Mouse (Mus musculus) embryonic facial prominence, embryonic 15.5 days (tissue): ENCODE measurements around the gene Il12rb1. TPM values are rescaled to one million over a fixed set of nuclear protein-coding genes. Genes with fewer than 3 reads are reported as not detected.

Experiments
- ATAC-seq: fragments of 200-750 bp; cut with Nextera tagmentation; 2 replicates; pipeline ENCODE4 v1.8.0; 2017; ENCODE audit warnings: low read depth, moderate TSS enrichment; ENCODE audit not compliant: insufficient number of reproducible peaks, low FRiP score, low TSS enrichment
- H3K27ac ChIP-seq: fragments of 300-500 bp; sonication (generic); replicated peaks from 2 replicates; pipeline ENCODE4 v1.5.1; 2015; ENCODE audit warnings: mild to moderate bottlenecking, inconsistent platforms
- H3K27me3 ChIP-seq: fragments of 300-500 bp; sonication (generic); 2 replicates; pipeline ENCODE4 v1.6.1; 2015; ENCODE audit warnings: inconsistent platforms
- H3K36me3 ChIP-seq: fragments of 300-500 bp; sonication (generic); 2 replicates; pipeline ENCODE4 v1.6.1; 2015; ENCODE audit warnings: mild to moderate bottlenecking, inconsistent platforms
- H3K4me1 ChIP-seq: fragments of 300-500 bp; sonication (generic); 2 replicates; pipeline ENCODE4 v1.6.1; 2015; ENCODE audit warnings: inconsistent platforms
- H3K4me2 ChIP-seq: fragments of 300-500 bp; sonication (generic); replicated peaks from 2 replicates; pipeline ENCODE4 v1.6.1; 2015; ENCODE audit warnings: mild to moderate bottlenecking, inconsistent platforms
- H3K4me3 ChIP-seq: fragments of 300-500 bp; sonication (generic); replicated peaks from 2 replicates; pipeline ENCODE4 v1.5.1; 2015; ENCODE audit warnings: mild to moderate bottlenecking, inconsistent platforms
- H3K9ac ChIP-seq: fragments of 300-500 bp; sonication (generic); 2 replicates; pipeline ENCODE4 v1.6.1; 2015; ENCODE audit warnings: inconsistent platforms
- H3K9me3 ChIP-seq: fragments of 300-500 bp; sonication (generic); replicated peaks from 2 replicates; pipeline ENCODE4 v1.6.1; 2016; ENCODE audit warnings: inconsistent platforms
- WGBS: fragments of 180-500 bp; shearing (Covaris S2); methylation state at CpG from one replicate; pipeline ENCODE4 v1.1.7; 2015; 5-methylcytosine and 5-hydroxymethylcytosine counted together
- microRNA-seq: library from miRNA; unstranded; fragments of <30 nt; microRNA quantifications from one replicate; pipeline ENCODE4, GENCODE M21; 2016; ENCODE audit warnings: borderline number of aligned reads
- polyA plus RNA-seq: library from polyadenylated mRNA; unstranded; fragments of >200 nt; fragmentation: Nextera tagmentation; extraction: Ambion mirVana; gene quantifications from 2 replicates; pipeline ENCODE4 v1.2.1, GENCODE M21; 2015

Gene Il12rb1
- polyA plus RNA-seq, 1 experiment from 2014 or later = 0.28 TPM

DNA sequence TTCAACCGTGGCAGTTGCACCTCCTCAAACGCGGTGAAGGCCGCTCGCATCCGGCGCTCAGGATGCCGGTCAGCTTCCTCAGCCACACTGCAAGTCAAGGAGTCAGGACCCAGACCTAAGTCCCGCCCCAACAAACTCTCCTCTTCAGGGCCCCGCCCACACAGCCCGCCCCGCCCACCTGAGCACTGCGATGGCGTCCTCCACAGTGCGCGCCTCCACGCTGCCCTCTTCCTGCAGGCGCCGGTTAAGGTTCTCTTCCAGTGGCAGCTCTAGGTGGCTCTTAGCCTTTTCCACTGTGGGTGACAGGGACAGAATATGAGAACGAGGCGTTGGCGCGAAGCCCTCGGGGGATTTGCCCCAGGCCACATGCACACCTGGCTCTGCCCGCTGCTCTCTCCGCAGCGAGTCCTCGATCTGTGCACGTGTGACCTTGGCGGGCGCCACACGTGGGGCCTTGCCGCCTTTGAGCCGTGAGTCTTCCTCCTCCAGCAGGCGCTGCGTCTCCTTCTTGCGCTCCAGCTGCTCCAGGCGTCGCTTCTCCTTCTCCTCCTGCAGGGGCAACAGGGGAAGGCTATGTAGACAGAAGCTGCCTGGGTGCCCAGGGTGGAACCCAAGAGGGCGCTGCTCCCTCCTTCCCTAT lies 60.4 kb downstream of the Il12rb1 start:
- no peaks in the 10 kb centered on the region; the same call in 1 of the 2 replicates for H3K36me3 ChIP-seq
- peak overlapping the region; percentile 24 for H3K4me3 ChIP-seq
- H3K27ac ChIP-seq = peak overlapping the region; percentile 39; the same call in 1 of the 2 replicates
- H3K9me3 ChIP-seq = no peaks in the 10 kb centered on the region
- peak overlapping the region; percentile 44 for H3K4me2 ChIP-seq
- H3K9ac ChIP-seq = no peak overlapping the region
- WGBS = 18% methylated on average over 40 of the region's 40 CpGs
- no peak for ATAC-seq
- H3K4me1 ChIP-seq = peaks cover 41% of the 10 kb centered on the region
- H3K27me3 ChIP-seq = no peaks in the 10 kb centered on the region

DNA sequence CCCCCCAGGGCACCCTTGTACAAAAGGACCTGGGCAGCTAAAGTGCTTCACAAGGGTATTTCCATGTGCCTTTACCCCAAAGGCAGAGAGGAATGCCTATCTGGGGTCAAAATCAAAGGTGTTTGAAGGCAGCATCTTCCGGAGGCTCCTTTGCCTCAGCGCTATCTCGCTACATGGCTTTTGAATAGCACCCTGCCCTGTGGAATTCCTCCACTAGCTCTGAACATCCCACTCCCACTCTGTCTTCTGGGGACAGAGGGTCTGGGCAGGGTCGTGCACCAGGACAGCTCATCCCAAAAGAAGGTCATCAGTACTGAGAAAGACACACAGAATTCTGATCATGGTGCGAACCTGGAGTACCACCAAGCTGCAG lies 60.9 kb downstream of the Il12rb1 start:
- Histone ChIP-seq H3K9me3 (no peaks in the 10 kb centered on the region), H3K36me3 (no peaks in the 10 kb centered on the region; the same call in 1 of the 2 replicates), H3K4me2 (peak overlapping the region; percentile 44), H3K27ac (peak overlapping the region; percentile 39; the same call in 1 of the 2 replicates), H3K27me3 (no peaks in the 10 kb centered on the region), H3K9ac (no peak overlapping the region), H3K4me3 (peak overlapping the region; percentile 24; the same call in 1 of the 2 replicates), H3K4me1 (peaks cover 36% of the 10 kb centered on the region)
- 27% methylated on average over 5 of the region's 5 CpGs for WGBS
- no peak for ATAC-seq

DNA sequence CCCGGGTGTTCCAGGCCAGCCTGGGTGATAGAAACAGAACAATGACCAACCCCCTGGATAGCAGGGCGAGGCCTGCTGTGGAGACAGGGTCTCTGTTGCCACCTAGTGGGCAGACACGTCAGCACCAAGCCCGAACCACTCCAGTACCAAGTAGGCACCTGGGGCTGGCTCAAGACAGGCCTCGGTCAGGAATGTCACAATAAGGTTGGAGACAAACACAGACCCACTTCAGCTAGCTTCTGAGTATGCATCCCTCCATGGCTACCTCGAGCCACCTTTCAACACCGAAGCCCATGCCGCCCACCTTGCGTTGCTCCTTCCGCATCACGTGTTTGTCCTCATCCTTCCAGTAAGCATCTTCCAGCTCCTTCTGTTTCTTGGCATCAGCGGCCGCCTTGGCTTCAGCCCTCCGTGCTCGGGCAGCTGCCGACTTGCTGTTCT lies 61.4 kb downstream of the Il12rb1 start:
- Histone ChIP-seq H3K4me3 (no peak overlapping the region), H3K27ac (0 out of 2 replicates have a peak overlapping the region, but pooled peaks have one; percentile 39), H3K9ac (no peak overlapping the region), H3K4me2 (peak overlapping the region; percentile 44; the same call in 1 of the 2 replicates), H3K27me3 (no peaks in the 10 kb centered on the region), H3K9me3 (no peaks in the 10 kb centered on the region), H3K36me3 (no peaks in the 10 kb centered on the region; the same call in 1 of the 2 replicates), H3K4me1 (peaks cover 32% of the 10 kb centered on the region)
- no peak for ATAC-seq
- 44% methylated on average over 16 of the region's 16 CpGs for WGBS

Small RNA genes lying within 50 kb of the gene (microRNA-seq; reads per million reads assigned to microRNA genes)
- gene Mir7240 = 0.69 reads per million

Other genes starting within 250 kb of the Il12rb1 start
- gene Isyna1, start 214.1 kb upstream of the Il12rb1 start, polyA plus RNA-seq = 139 and 143 TPM in 2 replicates
- gene Ssbp4, start 199.6 kb upstream of the Il12rb1 start, polyA plus RNA-seq = 127 and 130 TPM in 2 replicates
- gene Lrrc25, start 192.3 kb upstream of the Il12rb1 start, polyA plus RNA-seq = 2.9 and 4.0 TPM in 2 replicates
- 0.16 TPM in 2 replicates for gene Gdf15, start 176.0 kb upstream of the Il12rb1 start, polyA plus RNA-seq
- gene Pgpep1, start 148.1 kb upstream of the Il12rb1 start, polyA plus RNA-seq = 52.1 and 56.6 TPM in 2 replicates
- 243 and 244 TPM in 2 replicates for gene Lsm4, start 135.2 kb upstream of the Il12rb1 start, polyA plus RNA-seq
- 97.7 and 99.6 TPM in 2 replicates for gene Jund, start 109.5 kb upstream of the Il12rb1 start, polyA plus RNA-seq
- 0.03 and 0.04 TPM in 2 replicates for gene Iqcn, start 105.0 kb upstream of the Il12rb1 start, polyA plus RNA-seq
- not detected in 2 replicates for gene Gm3336, start 89.9 kb upstream of the Il12rb1 start, polyA plus RNA-seq
- 0.16 and 0.29 TPM in 2 replicates for gene Pde4c, start 84.7 kb upstream of the Il12rb1 start, polyA plus RNA-seq
- gene Rab3a, start 53.8 kb upstream of the Il12rb1 start, polyA plus RNA-seq = 22.7 and 28.6 TPM in 2 replicates
- gene Mpv17l2, start 47.5 kb upstream of the Il12rb1 start, polyA plus RNA-seq = 41.7 and 42.3 TPM in 2 replicates
- 92.5 and 94.3 TPM in 2 replicates for gene Pik3r2, start 31.7 kb upstream of the Il12rb1 start, polyA plus RNA-seq
- 19.1 and 20.2 TPM in 2 replicates for gene Mast3, start 3.4 kb upstream of the Il12rb1 start, polyA plus RNA-seq
- gene Arrdc2, start 31.3 kb downstream of the Il12rb1 start, polyA plus RNA-seq = 9.3 and 10.1 TPM in 2 replicates
- 3.8 and 5.6 TPM in 2 replicates for gene Kcnn1, start 54.8 kb downstream of the Il12rb1 start, polyA plus RNA-seq
- 99.6 and 104 TPM in 2 replicates for gene Ccdc124, start 65.5 kb downstream of the Il12rb1 start, polyA plus RNA-seq
- 0.45 and 0.64 TPM in 2 replicates for gene Slc5a5, start 84.3 kb downstream of the Il12rb1 start, polyA plus RNA-seq
- gene Rpl18a, start 89.0 kb downstream of the Il12rb1 start, polyA plus RNA-seq = 4,781 and 4,906 TPM in 2 replicates
- gene Map1s, start 97.5 kb downstream of the Il12rb1 start, polyA plus RNA-seq = 50.1 and 50.2 TPM in 2 replicates